Mouse (Mus musculus) forebrain, embryonic 16.5 days (tissue): ENCODE measurements around the gene Purb. TPM values are rescaled to one million over a fixed set of nuclear protein-coding genes. Genes with fewer than 3 reads are reported as not detected.

Experiments
- ATAC-seq: fragments of 200-750 bp; cut with Nextera tagmentation; 2 replicates; pipeline ENCODE4 v1.8.0; 2017; ENCODE audit warnings: mild to moderate bottlenecking, moderate library complexity
- H3K27ac ChIP-seq: fragments of 300-500 bp; sonication (generic); 2 replicates; pipeline ENCODE4 v1.5.1; 2014; ENCODE audit warnings: low read length, control low read depth
- H3K27me3 ChIP-seq: fragments of 300-500 bp; sonication (generic); replicated peaks from 2 replicates; pipeline ENCODE4 v1.6.1; 2014; ENCODE audit warnings: low read length; ENCODE audit not compliant: control insufficient read depth, insufficient read depth
- H3K36me3 ChIP-seq: fragments of 300-500 bp; sonication (generic); 2 replicates; pipeline ENCODE4 v1.6.1; 2014; ENCODE audit not compliant: control insufficient read depth, insufficient read depth
- H3K4me1 ChIP-seq: fragments of 300-500 bp; sonication (generic); replicated peaks from 2 replicates; pipeline ENCODE4 v1.6.1; 2014; ENCODE audit warnings: low read length; ENCODE audit not compliant: control insufficient read depth, insufficient read depth
- H3K4me2 ChIP-seq: fragments of 300-500 bp; sonication (generic); 2 replicates; pipeline ENCODE4 v1.6.1; 2014; ENCODE audit warnings: mild to moderate bottlenecking, low read length, control low read depth
- H3K4me3 ChIP-seq: fragments of 300-500 bp; sonication (generic); replicated peaks from 2 replicates; pipeline ENCODE4 v1.5.1; 2014; ENCODE audit warnings: mild to moderate bottlenecking, low read length, control low read depth
- H3K9ac ChIP-seq: fragments of 300-500 bp; sonication (generic); replicated peaks from 2 replicates; pipeline ENCODE4 v1.6.1; 2014; ENCODE audit warnings: low read depth, low read length, control low read depth
- H3K9me3 ChIP-seq: fragments of 300-500 bp; sonication (generic); 2 replicates; pipeline ENCODE4 v1.6.1; 2016; ENCODE audit warnings: low read length; ENCODE audit not compliant: control insufficient read depth
- WGBS: fragments of 180-500 bp; shearing (Covaris S2); extraction: QIAGEN DNeasy Blood & Tissue Kit; methylation state at CpG from one replicate; pipeline ENCODE4 v1.1.7; 2014; 5-methylcytosine and 5-hydroxymethylcytosine counted together
- polyA plus RNA-seq: library from polyadenylated mRNA; unstranded; fragments of >200 nt; fragmentation: Nextera tagmentation; extraction: Ambion mirVana; gene quantifications from 2 replicates; pipeline ENCODE4 v1.2.1, GENCODE M21; 2015

The Purb gene
- polyA plus RNA-seq = 14.4 and 16.7 TPM in 2 replicates

- Histone ChIP-seq H3K27me3 (no peaks in the 10 kb centered on the region), H3K4me3 (peak within 1 kb of the TSS; percentile 92), H3K9ac (peak within 1 kb of the TSS; percentile 90), H3K4me1 (peaks cover 27% of the 10 kb centered on the region), H3K9me3 (no peaks in the 10 kb centered on the region), H3K36me3 (no peaks in the 10 kb centered on the region), H3K4me2 (peak within 1 kb of the TSS; percentile 89), H3K27ac (peak within 1 kb of the TSS; percentile 96)
- peak; percentile 97 for ATAC-seq
- under 1% methylated on average over 38 of the region's 76 CpGs for WGBS
These were observed at the start of gene Purb for GRCm38 (mm10) chr11:6475867-6476484. Gene Purb, minus strand, starts transcription at chr11:6475917.

DNA sequence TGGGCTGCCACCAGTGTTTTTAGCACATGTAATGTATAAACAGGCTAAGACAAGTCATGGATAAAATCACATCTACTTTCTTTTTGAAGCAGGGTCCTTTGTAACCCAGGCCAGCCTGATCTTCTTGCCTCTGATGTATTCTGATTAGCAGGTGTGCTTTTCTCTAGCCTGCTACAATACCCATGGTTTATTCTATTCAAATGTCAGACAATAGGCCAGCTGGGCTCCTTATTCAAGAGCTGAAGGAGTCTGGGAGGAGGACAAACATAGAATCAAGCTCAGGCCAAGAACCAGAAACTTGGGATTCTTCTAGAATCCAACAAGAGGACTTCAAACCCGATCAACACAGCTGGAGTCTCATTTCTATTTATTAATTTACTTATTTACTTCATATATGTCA lies 49.5 kb upstream of the Purb start:
- Histone ChIP-seq H3K27ac (no peak overlapping the region), H3K36me3 (peaks cover 17% of the 10 kb centered on the region), H3K4me1 (peaks cover 16% of the 10 kb centered on the region), H3K9ac (no peak overlapping the region), H3K9me3 (no peaks in the 10 kb centered on the region), H3K4me3 (no peak overlapping the region), H3K27me3 (no peaks in the 10 kb centered on the region), H3K4me2 (no peak overlapping the region)
- 43% methylated on average over 1 of the region's 1 CpGs for WGBS
- ATAC-seq = no peak

DNA sequence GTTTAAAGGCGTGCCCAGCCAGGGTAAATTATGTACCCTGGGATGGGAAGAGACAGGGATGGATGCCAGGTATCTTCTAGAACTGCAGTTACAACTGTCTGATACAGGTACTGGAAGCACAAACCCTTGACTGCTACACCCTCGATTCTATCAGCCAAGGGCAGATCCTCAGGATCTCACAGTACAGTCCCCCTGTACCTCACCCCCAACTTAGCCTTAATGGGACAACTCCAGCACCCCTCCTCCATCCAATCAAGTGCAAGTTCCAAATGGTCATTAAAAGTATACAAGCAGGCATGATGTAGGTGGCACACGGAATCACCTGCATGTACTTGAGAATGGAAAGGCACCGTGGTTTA lies 49.1 kb upstream of the Purb start:
- Histone ChIP-seq H3K4me3 (no peak overlapping the region), H3K4me2 (no peak overlapping the region), H3K36me3 (peaks cover 17% of the 10 kb centered on the region), H3K9me3 (no peaks in the 10 kb centered on the region), H3K4me1 (peaks cover 16% of the 10 kb centered on the region), H3K9ac (no peak overlapping the region), H3K27ac (no peak overlapping the region), H3K27me3 (no peaks in the 10 kb centered on the region)
- 89% methylated on average over 4 of the region's 4 CpGs for WGBS
- no peak for ATAC-seq

- H3K4me2 ChIP-seq = no peak overlapping the region
These were observed 48.6 kb upstream of the Purb start for GRCm38 (mm10) chr11:6524165-6524879.

GRCm38 (mm10) chr11:6523662-6524088 lies 48.0 kb upstream of the Purb start:
- H3K9me3 ChIP-seq = no peaks in the 10 kb centered on the region
- H3K36me3 ChIP-seq = peaks cover 17% of the 10 kb centered on the region
- H3K9ac ChIP-seq = no peak overlapping the region
- H3K27me3 ChIP-seq = no peaks in the 10 kb centered on the region
- H3K4me2 ChIP-seq = no peak overlapping the region
- H3K27ac ChIP-seq = no peak overlapping the region
- H3K4me3 ChIP-seq = no peak overlapping the region
- ATAC-seq = no peak
- 77% methylated on average over 1 of the region's 1 CpGs for WGBS
- H3K4me1 ChIP-seq = peaks cover 12% of the 10 kb centered on the region

More at GRCm38 (mm10) chr11:6524165-6524879, 48.6 kb upstream of the Purb start:
- WGBS = 87% methylated on average over 8 of the region's 8 CpGs
- ATAC-seq = no peak
- Histone ChIP-seq H3K27me3 (no peaks in the 10 kb centered on the region), H3K9me3 (no peaks in the 10 kb centered on the region), H3K9ac (no peak overlapping the region), H3K27ac (no peak overlapping the region), H3K4me1 (peaks cover 16% of the 10 kb centered on the region), H3K4me3 (no peak overlapping the region), H3K36me3 (peaks cover 17% of the 10 kb centered on the region)

DNA sequence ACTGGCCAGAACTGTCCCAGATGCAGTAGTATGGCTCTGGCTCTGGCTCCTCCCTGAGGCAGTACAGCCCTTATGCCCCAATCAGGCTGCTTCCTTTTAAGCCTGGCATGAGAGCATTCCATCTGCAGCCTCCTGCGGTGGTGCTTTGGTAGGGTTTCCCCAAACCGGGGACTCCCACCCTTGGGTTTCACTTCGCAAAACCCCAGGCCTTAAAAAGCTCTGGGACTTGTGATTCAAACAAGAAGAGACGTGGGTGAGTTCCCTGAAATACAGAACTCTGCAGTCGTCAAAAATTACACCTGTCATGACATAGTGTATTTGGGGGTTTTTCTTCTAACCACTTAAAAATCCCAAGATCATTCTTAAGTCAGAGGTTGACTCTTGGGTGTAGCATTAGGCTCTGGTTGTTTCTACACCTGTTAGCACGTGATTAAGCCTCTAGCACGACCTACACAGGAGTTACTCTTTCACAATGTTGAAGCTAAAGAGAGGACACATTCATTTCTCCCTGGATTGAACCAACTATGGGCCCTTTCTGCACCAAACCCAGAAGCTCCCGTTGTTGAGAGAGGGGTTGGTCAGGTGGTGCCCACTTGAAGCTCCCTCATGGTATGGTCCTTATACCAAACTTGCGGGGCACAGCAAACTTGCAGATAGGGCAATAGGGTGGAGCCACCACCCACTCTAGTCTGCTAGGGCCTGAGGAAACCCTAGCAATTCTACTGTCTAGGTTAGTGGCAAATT lies 47.2 kb upstream of the Purb start:
- Histone ChIP-seq H3K4me1 (peaks cover 10% of the 10 kb centered on the region), H3K4me3 (no peak overlapping the region), H3K36me3 (peaks cover 17% of the 10 kb centered on the region), H3K27ac (no peak overlapping the region), H3K27me3 (no peaks in the 10 kb centered on the region), H3K4me2 (no peak overlapping the region), H3K9me3 (no peaks in the 10 kb centered on the region), H3K9ac (no peak overlapping the region)
- 78% methylated on average over 9 of the region's 9 CpGs for WGBS
- no peak for ATAC-seq

- H3K9ac ChIP-seq = no peak within 1 kb of the TSS
- H3K4me3 ChIP-seq = no peak within 1 kb of the TSS
- H3K27me3 ChIP-seq = no peaks in the 10 kb centered on the region
- ATAC-seq = no peak
- no peak within 1 kb of the TSS for H3K4me2 ChIP-seq
- no peaks in the 10 kb centered on the region for H3K4me1 ChIP-seq
- H3K36me3 ChIP-seq = peaks cover 9% of the 10 kb centered on the region
- no peaks in the 10 kb centered on the region for H3K9me3 ChIP-seq
- H3K27ac ChIP-seq = no peak within 1 kb of the TSS
- WGBS = 77% methylated on average over 7 of the region's 7 CpGs
These were observed 44.9 kb upstream of the Purb start, which contains the start of gene Myo1g for GRCm38 (mm10) chr11:6520507-6521173. Gene Myo1g, minus strand, starts transcription at chr11:6520965.

- Histone ChIP-seq H3K4me2 (no peak overlapping the region), H3K4me3 (no peak overlapping the region), H3K27me3 (no peaks in the 10 kb centered on the region), H3K36me3 (peaks cover 1% of the 10 kb centered on the region; the same call in 1 of the 2 replicates), H3K9me3 (no peaks in the 10 kb centered on the region), H3K4me1 (no peaks in the 10 kb centered on the region), H3K9ac (no peak overlapping the region), H3K27ac (no peak overlapping the region)
- ATAC-seq = no peak
- 77% methylated on average over 11 of the region's 11 CpGs for WGBS
These were observed 43.8 kb upstream of the Purb start for GRCm38 (mm10) chr11:6519491-6520033.
